Mouse (Mus musculus): ENCODE measurements at regions not wholly inside any gene's neighbourhood (a gene's known extent, or its start where the extent isn't known, plus 50 kb on each side); places are given as distances from the start of the nearest gene placed in this dataset.
"Not testable (repeated sequence)": the region's sequence is repeated elsewhere in the genome, so short reads cannot be mapped to it uniquely, and the experiment has no call there.

DNA sequence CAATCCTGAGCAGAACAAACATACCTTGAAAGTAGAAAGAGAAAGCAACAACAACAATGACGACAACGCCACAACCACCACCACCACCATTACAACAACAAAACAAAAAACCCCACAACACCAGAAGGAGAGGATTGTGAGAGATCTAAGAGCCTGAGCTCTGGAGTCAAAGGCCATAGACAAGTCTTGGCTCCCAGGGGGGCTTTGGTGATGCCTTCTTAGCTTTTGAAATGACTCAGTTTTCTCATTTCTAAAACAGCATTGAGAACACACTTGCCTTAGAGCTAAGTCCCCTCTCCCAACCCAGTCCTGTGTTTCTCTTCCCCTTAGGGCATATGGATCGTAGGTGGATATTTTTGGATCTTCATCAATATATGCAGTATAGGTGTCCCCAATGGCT lies 112.2 kb downstream of the Kif20b start:
- DNase-seq (ENCODE audit: low read depth): no peak

DNA sequence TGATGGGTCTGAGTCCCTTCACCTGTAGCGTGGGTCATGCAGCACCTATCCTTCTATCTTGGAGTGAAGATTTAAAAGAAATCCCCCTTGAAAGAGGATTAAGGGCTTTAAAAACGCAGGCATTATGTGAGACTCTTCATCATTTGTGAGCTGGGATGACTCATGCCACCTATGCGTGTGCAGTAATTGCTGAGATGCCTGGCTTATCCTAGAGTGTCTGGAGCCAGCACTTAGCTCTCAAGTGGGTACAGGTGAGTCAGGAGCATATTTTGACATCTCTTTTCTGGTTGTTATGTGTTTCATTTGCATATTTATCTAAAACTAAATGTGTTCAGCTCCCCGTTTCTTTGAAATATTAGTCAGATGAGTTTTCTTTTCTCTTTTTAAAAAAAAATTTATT lies 123.4 kb downstream of the Kif20b start:
- no peak for DNase-seq (ENCODE audit: low read depth)

DNA sequence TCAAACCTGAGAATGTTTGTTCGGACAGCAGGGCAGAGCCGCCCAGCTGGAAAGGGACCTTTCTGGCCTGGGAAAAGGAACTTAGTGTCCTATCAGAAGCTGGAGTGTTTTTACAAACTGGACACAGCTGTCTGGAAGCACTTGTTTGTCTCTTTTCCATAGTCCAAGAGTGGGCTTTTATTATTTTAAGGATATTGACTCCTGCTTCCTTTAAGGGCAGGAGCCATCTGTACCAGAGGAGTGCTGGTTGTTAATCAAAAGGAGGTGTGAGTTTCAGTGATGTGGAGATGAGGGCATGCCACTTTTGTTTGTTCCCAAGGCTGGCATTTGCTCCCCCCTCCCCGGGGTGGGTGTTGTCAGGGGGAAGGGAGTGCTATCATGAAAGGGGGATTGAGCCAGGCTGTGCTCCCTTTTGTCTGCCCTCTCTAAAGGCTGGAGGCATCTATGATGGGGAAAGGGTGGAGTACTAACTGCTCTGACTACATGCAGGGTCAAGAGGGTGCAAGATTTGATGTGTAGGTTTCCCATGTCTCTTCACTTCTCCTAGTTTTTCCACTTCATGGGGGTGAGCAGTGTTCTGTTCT lies 144.3 kb downstream of the Kif20b start:
- no peak for DNase-seq (ENCODE audit: low read depth)

DNA sequence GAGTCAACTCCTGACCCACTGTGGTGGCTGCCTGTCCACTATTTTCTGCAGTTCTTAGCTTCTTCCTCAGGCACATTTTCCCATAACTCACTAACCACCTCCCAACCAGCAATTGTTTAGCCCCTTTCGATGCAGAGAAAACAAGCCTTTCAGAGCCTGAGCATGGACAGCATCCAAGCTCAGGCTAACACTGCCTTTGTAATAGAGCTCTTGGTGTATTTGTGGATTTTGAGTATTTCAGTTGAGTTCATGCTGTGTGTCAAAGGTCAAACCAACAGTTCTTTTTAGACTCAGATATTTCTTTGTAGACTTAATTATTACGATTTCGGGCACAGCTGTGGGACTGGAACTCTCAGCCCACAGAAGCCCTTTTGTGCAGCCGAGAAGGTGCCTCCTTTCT lies 159.0 kb downstream of the Kif20b start:
- DNase-seq (ENCODE audit: low read depth): no peak

DNA sequence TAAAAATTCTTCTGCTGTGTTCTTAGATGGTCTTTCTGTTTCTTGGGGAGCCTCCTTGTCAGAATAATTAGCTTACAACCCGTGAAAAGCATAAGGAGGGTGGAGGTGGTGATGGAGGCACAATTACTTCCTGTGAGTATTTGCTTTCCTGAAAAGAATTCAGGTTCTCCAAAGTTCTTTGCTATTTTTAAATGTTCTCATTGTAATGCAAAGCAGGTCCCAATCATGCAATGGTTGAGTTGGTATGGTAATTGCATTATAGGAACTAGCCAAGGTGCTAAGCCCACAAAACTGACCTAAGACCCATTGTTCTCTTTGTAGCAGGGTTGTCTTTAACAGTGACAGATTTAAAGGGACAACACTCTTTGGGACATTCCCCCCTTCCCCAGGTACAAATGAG lies 179.1 kb downstream of the Kif20b start:
- no peak for DNase-seq (ENCODE audit: low read depth)

GRCm38 (mm10) chr19:35114313-35114712 lies 192.2 kb downstream of the Kif20b start:
- DNase-seq (ENCODE audit: low read depth): no peak

GRCm38 (mm10) chr19:35125278-35125677 lies 203.1 kb downstream of the Kif20b start:
- no peak for DNase-seq (ENCODE audit: low read depth)

DNA sequence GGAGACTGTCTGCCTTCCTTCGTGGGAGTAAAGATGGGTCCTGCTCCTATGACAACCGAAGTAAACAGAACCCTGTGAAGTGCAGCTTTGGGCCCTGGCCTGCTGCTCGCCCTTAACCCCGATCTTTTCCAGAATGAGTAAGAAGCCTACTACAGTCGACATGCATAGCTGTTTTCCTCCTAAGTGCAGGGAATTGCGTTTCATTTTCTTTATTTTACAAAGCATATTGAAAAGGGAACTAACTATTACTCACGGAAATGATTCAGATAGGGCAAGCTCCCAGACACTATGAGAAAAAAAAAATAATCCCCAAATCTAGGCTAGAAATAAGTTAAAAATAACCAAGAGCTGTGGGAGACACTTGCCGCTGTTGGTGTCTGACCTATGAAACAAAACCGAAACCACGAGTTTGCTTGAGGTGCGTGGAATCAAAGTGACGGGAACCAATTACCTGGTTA lies 204.5 kb downstream of the Kif20b start:
- DNase-seq (ENCODE audit: low read depth): no peak

DNA sequence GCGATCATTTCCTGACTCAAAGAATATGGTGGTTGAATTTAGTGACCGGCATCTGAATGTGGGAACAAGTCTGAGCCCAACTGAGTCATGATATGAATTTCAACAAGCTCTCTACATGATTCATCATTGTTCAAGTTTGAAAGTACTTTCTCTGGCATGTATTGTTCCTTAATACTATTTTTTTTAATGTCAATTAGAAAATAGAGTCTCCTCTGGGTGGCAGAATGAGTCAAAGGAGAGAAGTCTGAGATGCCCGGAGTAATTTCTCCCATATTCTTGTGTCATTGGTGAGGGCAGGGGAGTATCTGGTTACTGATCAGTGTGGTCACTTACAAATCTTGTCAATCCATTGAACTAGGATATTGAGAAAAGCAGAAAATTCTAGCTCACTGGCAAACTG lies 205.9 kb downstream of the Kif20b start:
- DNase-seq (ENCODE audit: low read depth): no peak

DNA sequence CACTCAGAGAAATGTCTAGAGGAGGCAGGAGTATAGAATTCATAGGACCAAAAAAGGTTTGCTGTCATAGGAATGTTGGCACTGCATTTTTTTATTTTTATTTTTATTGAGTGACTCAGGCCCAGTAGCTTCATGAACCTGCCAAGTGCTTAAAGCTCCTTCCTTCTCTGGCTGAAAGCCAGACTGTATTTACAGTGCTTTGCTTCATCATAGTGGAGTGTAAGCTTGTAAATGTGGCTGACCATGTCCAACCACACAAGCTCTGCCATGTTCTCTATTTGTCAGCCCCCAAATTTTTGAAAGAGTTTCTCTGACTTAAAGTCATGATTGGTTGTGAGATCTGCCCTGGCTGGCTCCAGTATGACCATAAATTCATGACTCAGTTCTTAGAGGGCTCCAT lies 221.0 kb downstream of the Kif20b start:
- no peak for DNase-seq (ENCODE audit: low read depth)

GRCm38 (mm10) chr19:35143781-35144180 lies 221.6 kb downstream of the Kif20b start:
- no peak for DNase-seq (ENCODE audit: low read depth)

- DNase-seq (ENCODE audit: low read depth): not testable (repeated sequence)
Measured at GRCm38 (mm10) chr19:35149476-35149875, 227.3 kb downstream of the Kif20b start.

DNA sequence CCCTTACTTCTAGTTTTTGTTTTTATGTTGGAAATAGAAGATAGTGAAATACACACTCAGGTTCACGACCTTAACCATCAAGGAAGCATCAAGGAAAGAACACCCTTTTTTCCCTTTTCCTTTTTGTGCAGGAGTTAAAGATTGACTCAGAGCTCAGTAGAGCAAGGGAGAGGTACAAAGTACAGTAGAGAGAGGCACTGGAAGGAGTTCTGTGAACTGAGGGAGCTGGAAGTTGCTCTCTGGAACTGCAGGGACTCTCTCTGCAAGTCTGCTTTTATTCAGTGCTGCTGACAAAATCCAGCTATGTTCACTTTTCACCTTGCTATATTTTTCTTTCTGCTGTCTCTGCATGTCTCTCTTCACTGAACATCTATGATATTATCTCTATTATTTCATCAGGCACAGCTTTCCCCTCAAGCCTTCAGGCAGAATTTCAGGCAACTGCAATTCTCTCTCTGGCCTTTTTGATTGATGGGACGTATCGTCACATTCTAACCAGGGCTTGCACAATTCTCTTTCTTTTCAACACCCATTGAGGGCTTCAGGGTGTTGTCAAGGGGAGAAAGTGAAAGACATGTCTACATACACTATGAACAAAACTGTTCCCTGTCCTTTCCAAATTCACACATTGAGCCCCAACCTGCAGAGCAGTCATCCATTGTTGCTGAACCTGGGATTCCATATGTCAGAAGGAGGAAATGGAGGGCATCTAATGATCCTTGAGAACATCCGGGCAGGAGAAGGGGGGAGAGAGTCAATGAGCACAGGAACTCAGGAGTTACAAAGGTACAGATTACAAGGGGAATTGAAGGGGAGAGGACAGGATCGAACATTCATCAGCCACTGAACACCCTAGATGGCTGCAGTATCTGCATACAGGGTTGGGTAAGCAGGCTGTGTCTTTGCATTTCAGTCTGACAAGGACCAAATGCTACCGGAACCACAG lies 228.9 kb downstream of the Kif20b start:
- peak; percentile 49 for DNase-seq (ENCODE audit: low read depth)

- no peak for DNase-seq (ENCODE audit: low read depth)
Measured at GRCm38 (mm10) chr19:35151841-35152240, 229.7 kb downstream of the Kif20b start.

GRCm38 (mm10) chr19:35157849-35158248 lies 235.7 kb downstream of the Kif20b start:
- DNase-seq (ENCODE audit: low read depth): no peak

GRCm38 (mm10) chr19:35164727-35165126 lies 242.6 kb downstream of the Kif20b start:
- no peak for DNase-seq (ENCODE audit: low read depth)

GRCm38 (mm10) chr19:35170554-35170953 lies 248.4 kb downstream of the Kif20b start:
- no peak for DNase-seq (ENCODE audit: low read depth)

DNA sequence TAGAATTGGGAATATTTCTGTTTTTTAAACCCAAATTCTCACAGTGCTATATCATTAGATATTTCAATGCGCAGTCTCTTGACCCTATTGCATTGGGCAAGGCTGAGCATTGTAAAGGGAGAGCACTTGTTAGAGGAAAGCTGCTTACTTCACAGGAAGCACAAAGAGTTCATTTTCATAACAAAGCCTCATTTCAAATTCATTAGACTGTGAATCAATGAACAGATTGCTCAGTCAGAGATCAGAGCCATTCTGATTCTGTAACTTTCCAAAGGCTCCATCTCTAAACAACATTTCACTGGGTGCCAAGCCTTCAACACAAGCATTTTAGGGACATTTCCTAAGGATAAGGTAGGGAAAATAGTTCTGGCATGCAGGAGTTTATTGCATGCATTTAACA lies 257.9 kb downstream of the Kif20b start:
- no peak for DNase-seq (ENCODE audit: low read depth)

DNA sequence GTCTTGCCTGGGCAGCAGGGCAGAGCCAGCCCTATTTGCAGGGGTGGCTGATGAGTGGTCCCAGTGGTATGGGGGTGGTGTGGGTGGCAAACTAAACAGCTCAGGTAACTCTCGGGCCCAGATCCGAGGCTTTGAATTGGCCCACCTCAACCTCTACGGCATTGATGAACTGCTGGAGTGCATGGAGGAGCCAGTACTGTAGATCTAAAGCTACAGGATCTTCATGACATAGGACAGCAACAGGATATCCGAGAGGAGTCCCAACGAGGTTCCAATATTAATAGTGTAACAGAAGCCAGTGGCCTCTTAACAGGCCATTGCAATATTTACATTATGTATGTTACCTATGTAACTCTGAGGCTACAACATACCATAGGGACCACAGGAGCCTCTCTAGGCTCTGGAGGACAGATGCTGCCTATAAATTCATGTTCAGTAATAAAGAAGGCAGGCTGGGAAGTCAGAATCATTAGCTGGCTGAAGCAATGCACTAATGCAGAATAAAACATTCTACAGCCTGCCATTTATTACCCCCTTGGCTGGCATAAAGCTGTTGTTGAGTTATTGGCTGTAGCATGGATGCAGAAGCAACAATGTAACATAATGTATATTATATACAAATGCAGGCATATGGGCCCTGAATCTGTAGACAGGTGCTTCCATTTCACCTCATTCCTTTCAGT lies 283.5 kb downstream of the Kif20b start:
- DNase-seq (ENCODE audit: low read depth): no peak

GRCm38 (mm10) chr19:35244188-35244587 lies 322.0 kb downstream of the Kif20b start:
- no peak for DNase-seq (ENCODE audit: low read depth)

- no peak for DNase-seq (ENCODE audit: low read depth)
Measured at GRCm38 (mm10) chr19:35247531-35247930, 325.4 kb downstream of the Kif20b start.

- not testable (repeated sequence) for DNase-seq (ENCODE audit: low read depth)
Measured at GRCm38 (mm10) chr19:35258634-35259033, 336.5 kb downstream of the Kif20b start.

GRCm38 (mm10) chr19:35263101-35263500 lies 340.9 kb downstream of the Kif20b start:
- no peak for DNase-seq (ENCODE audit: low read depth)
